Mouse (Mus musculus): Measurements from ENCODE around the gene Tgm4. TPM values are rescaled to one million over a fixed set of nuclear protein-coding genes. Genes with fewer than 3 reads are reported as not detected.
A peak's percentile ranks its signal among the peaks of the same experiment; 100 is the strongest.

Tgm4 gene
- polyA plus RNA-seq, 1 experiment from 2014 or later = 0.37 TPM

DNA sequence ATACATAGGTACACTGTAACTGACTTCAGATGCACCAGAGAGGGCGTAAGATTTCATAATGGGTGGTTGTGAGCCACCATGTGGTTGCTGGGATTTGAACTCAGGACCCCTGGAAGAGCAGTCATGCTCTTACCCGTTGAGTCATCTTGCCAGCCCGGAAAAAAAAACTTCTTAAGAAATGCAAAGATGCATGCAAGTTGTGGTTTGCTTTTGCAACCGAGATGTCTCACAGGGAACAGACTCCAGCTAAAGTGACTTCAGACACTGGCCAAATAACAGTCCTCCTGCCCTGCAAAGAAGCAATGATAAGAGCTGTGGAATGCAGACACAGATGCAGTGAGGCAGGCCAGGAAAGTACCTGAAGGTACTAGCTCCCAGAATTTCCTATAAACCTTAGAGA lies 56.3 kb downstream of the Tgm4 start:
- no peak overlapping the region for H3K27ac ChIP-seq (ENCODE audit: low read length)
- H3K4me3 ChIP-seq (ENCODE audit: low read length) = no peak overlapping the region
- H3K4me1 ChIP-seq (ENCODE audit: control insufficient read depth, insufficient read depth, low read length) = no peaks in the 10 kb centered on the region
- no peak for ATAC-seq
- no peaks in the 10 kb centered on the region for H3K9me3 ChIP-seq (ENCODE audit: control insufficient read depth, low read length)
- H3K27me3 ChIP-seq (replicated peaks; ENCODE audit: control insufficient read depth, insufficient read depth, low read length) = no peaks in the 10 kb centered on the region
- 91% methylated on average over 4 of the region's 4 CpGs for WGBS
- H3K4me2 ChIP-seq (ENCODE audit: low read depth, low read length) = no peak overlapping the region
- H3K36me3 ChIP-seq (ENCODE audit: control insufficient read depth, insufficient read depth, low read length) = peaks cover 9% of the 10 kb centered on the region
- H3K9ac ChIP-seq (ENCODE audit: low read depth, low read length) = no peak overlapping the region

GRCm38 (mm10) chr9:123099631-123100455 lies 65.3 kb downstream of the Tgm4 start:
- Histone ChIP-seq H3K9ac (ENCODE audit: low read depth, low read length) (no peak overlapping the region), H3K27me3 (replicated peaks; ENCODE audit: control insufficient read depth, insufficient read depth, low read length) (no peaks in the 10 kb centered on the region), H3K9me3 (ENCODE audit: control insufficient read depth, low read length) (no peaks in the 10 kb centered on the region), H3K4me1 (ENCODE audit: control insufficient read depth, insufficient read depth, low read length) (no peaks in the 10 kb centered on the region), H3K27ac (ENCODE audit: low read length) (no peak overlapping the region), H3K36me3 (ENCODE audit: control insufficient read depth, insufficient read depth, low read length) (peaks cover 15% of the 10 kb centered on the region), H3K4me2 (ENCODE audit: low read depth, low read length) (no peak overlapping the region), H3K4me3 (ENCODE audit: low read length) (no peak overlapping the region)
- 95% methylated on average over 16 of the region's 16 CpGs for WGBS
- ATAC-seq = no peak

- no peak overlapping the region for H3K4me2 ChIP-seq (ENCODE audit: low read depth, low read length)
- no peaks in the 10 kb centered on the region for H3K9me3 ChIP-seq (ENCODE audit: control insufficient read depth, low read length)
- H3K27me3 ChIP-seq (replicated peaks; ENCODE audit: control insufficient read depth, insufficient read depth, low read length) = no peaks in the 10 kb centered on the region
- H3K27ac ChIP-seq (ENCODE audit: low read length) = no peak overlapping the region
- no peaks in the 10 kb centered on the region for H3K4me1 ChIP-seq (ENCODE audit: control insufficient read depth, insufficient read depth, low read length)
- no peak overlapping the region for H3K9ac ChIP-seq (ENCODE audit: low read depth, low read length)
- 0 out of 2 replicates have a peak, but pooled peaks have one; percentile 31 for ATAC-seq
- peaks cover 7% of the 10 kb centered on the region for H3K36me3 ChIP-seq (ENCODE audit: control insufficient read depth, insufficient read depth, low read length)
- H3K4me3 ChIP-seq (ENCODE audit: low read length) = no peak overlapping the region
Observed at GRCm38 (mm10) chr9:123103425-123103824, 68.9 kb downstream of the Tgm4 start.

- H3K4me2 ChIP-seq (ENCODE audit: low read depth, low read length) = no peak overlapping the region
- H3K4me1 ChIP-seq (ENCODE audit: control insufficient read depth, insufficient read depth, low read length) = no peaks in the 10 kb centered on the region
- H3K4me3 ChIP-seq (ENCODE audit: low read length) = no peak overlapping the region
- no peak overlapping the region for H3K27ac ChIP-seq (ENCODE audit: low read length)
- no peak overlapping the region for H3K9ac ChIP-seq (ENCODE audit: low read depth, low read length)
- no peak for ATAC-seq
- no peaks in the 10 kb centered on the region for H3K9me3 ChIP-seq (ENCODE audit: control insufficient read depth, low read length)
- H3K27me3 ChIP-seq (replicated peaks; ENCODE audit: control insufficient read depth, insufficient read depth, low read length) = no peaks in the 10 kb centered on the region
- peaks cover 7% of the 10 kb centered on the region for H3K36me3 ChIP-seq (ENCODE audit: control insufficient read depth, insufficient read depth, low read length)
Observed at GRCm38 (mm10) chr9:123104362-123104761, 69.8 kb downstream of the Tgm4 start.

DNA sequence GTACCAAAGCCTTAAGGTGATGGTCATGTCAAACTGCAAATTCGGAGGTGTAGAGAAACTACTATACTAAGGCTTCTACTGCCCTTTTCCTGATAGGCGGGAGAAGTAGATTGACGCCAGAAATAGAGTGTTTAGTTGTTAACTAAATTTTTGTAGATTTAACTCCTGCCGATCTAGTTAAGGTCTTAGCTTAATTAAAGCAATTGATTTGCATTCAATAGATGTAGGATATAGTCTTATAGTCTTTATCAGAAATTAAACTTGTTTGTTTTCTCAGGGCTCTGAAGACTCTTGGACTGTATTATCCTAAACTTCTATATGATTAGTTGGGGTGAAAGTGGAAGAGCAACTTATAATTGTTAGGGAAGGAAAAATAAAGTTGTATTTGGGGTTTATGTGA lies 72.7 kb downstream of the Tgm4 start:
- no peaks in the 10 kb centered on the region for H3K36me3 ChIP-seq (ENCODE audit: control insufficient read depth, insufficient read depth, low read length)
- ATAC-seq = no peak
- H3K27ac ChIP-seq (ENCODE audit: low read length) = no peak overlapping the region
- H3K9me3 ChIP-seq (ENCODE audit: control insufficient read depth, low read length) = no peaks in the 10 kb centered on the region
- peaks cover 11% of the 10 kb centered on the region; the same call in 1 of the 2 replicates for H3K4me1 ChIP-seq (ENCODE audit: control insufficient read depth, insufficient read depth, low read length)
- H3K4me3 ChIP-seq (ENCODE audit: low read length) = no peak overlapping the region
- no peak overlapping the region for H3K9ac ChIP-seq (ENCODE audit: low read depth, low read length)
- 89% methylated on average over 4 of the region's 4 CpGs for WGBS
- H3K27me3 ChIP-seq (replicated peaks; ENCODE audit: control insufficient read depth, insufficient read depth, low read length) = no peaks in the 10 kb centered on the region
- no peak overlapping the region for H3K4me2 ChIP-seq (ENCODE audit: low read depth, low read length)

- ATAC-seq = no peak
- Histone ChIP-seq H3K27ac (ENCODE audit: low read length) (no peak overlapping the region), H3K4me3 (ENCODE audit: low read length) (no peak overlapping the region), H3K4me2 (ENCODE audit: low read depth, low read length) (no peak overlapping the region), H3K4me1 (ENCODE audit: control insufficient read depth, insufficient read depth, low read length) (peaks cover 16% of the 10 kb centered on the region), H3K9ac (ENCODE audit: low read depth, low read length) (no peak overlapping the region), H3K27me3 (replicated peaks; ENCODE audit: control insufficient read depth, insufficient read depth, low read length) (no peaks in the 10 kb centered on the region), H3K9me3 (ENCODE audit: control insufficient read depth, low read length) (no peaks in the 10 kb centered on the region), H3K36me3 (ENCODE audit: control insufficient read depth, insufficient read depth, low read length) (no peaks in the 10 kb centered on the region)
- WGBS = 89% methylated on average over 7 of the region's 7 CpGs
Observed at GRCm38 (mm10) chr9:123109188-123109587, 74.7 kb downstream of the Tgm4 start.

DNA sequence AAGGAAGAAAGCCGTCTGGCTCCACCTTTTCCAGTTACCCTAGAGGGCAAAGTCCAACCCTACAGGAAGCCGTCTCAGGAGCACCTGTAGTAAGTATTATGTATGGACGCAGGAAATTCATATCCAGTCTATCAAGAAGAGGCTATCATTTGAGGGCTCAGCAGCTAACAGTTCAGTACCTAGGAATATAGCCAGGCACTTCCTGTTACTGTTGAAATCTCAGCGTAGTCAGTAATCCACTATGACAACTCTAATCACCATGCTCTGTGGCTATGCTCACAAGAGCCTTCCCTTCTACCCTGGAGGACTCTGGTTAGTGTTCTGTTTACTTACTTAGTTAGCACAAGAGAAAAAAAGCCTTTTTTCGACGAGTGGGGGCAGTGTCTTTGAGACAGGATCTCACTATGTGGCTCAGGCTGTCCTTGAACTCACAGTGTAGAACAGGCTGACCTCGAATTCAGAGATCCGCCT lies 77.3 kb downstream of the Tgm4 start:
- ATAC-seq = peak; percentile 39
- Histone ChIP-seq H3K36me3 (ENCODE audit: control insufficient read depth, insufficient read depth, low read length) (no peaks in the 10 kb centered on the region), H3K4me3 (ENCODE audit: low read length) (peak overlapping the region; percentile 88)

GRCm38 (mm10) chr9:123112805-123113521 lies 78.4 kb downstream of the Tgm4 start, which contains the start of the genes Zdhhc3 and Exosc7:
Gene Zdhhc3 (minus strand): TSS chr9:123113205.
Gene Exosc7 (plus strand): TSS chr9:123113215.
- peaks cover 16% of the 10 kb centered on the region for H3K4me1 ChIP-seq (ENCODE audit: control insufficient read depth, insufficient read depth, low read length)
- H3K27ac ChIP-seq (ENCODE audit: low read length) = peak within 1 kb of the TSS; percentile 95
- under 1% methylated on average over 79 of the region's 79 CpGs for WGBS
- no peaks in the 10 kb centered on the region for H3K27me3 ChIP-seq (replicated peaks; ENCODE audit: control insufficient read depth, insufficient read depth, low read length)
- H3K9me3 ChIP-seq (ENCODE audit: control insufficient read depth, low read length) = no peaks in the 10 kb centered on the region
- peak within 1 kb of the TSS; percentile 95 for H3K9ac ChIP-seq (ENCODE audit: low read depth, low read length)
- peak; percentile 93 for ATAC-seq
- peak within 1 kb of the TSS; percentile 88 for H3K4me3 ChIP-seq (ENCODE audit: low read length)
- H3K4me2 ChIP-seq (ENCODE audit: low read depth, low read length) = peak within 1 kb of the TSS; percentile 75
- no peaks in the 10 kb centered on the region for H3K36me3 ChIP-seq (ENCODE audit: control insufficient read depth, insufficient read depth, low read length)

More for the DNA sequence above, 77.3 kb downstream of the Tgm4 start:
- WGBS = 41% methylated on average over 8 of the region's 8 CpGs
- H3K4me2 ChIP-seq (ENCODE audit: low read depth, low read length) = peak overlapping the region; percentile 75
- H3K27ac ChIP-seq (ENCODE audit: low read length) = peak overlapping the region; percentile 95
- H3K27me3 ChIP-seq (replicated peaks; ENCODE audit: control insufficient read depth, insufficient read depth, low read length) = no peaks in the 10 kb centered on the region
- peak overlapping the region; percentile 95; the same call in 1 of the 2 replicates for H3K9ac ChIP-seq (ENCODE audit: low read depth, low read length)
- H3K4me1 ChIP-seq (ENCODE audit: control insufficient read depth, insufficient read depth, low read length) = peaks cover 16% of the 10 kb centered on the region
- no peaks in the 10 kb centered on the region for H3K9me3 ChIP-seq (ENCODE audit: control insufficient read depth, low read length)

- peaks cover 2% of the 10 kb centered on the region; the same call in 1 of the 2 replicates for H3K36me3 ChIP-seq (ENCODE audit: control insufficient read depth, insufficient read depth, low read length)
- no peak for ATAC-seq
Observed at GRCm38 (mm10) chr9:123113931-123114330, 79.4 kb downstream of the Tgm4 start.

More at GRCm38 (mm10) chr9:123113931-123114330, 79.4 kb downstream of the Tgm4 start:
- 51% methylated on average over 6 of the region's 6 CpGs for WGBS
- H3K4me3 ChIP-seq (ENCODE audit: low read length) = peak overlapping the region; percentile 88
- H3K4me2 ChIP-seq (ENCODE audit: low read depth, low read length) = peak overlapping the region; percentile 75
- H3K9ac ChIP-seq (ENCODE audit: low read depth, low read length) = peak overlapping the region; percentile 95
- no peaks in the 10 kb centered on the region for H3K9me3 ChIP-seq (ENCODE audit: control insufficient read depth, low read length)
- peak overlapping the region; percentile 95; the same call in 1 of the 2 replicates for H3K27ac ChIP-seq (ENCODE audit: low read length)
- peaks cover 16% of the 10 kb centered on the region for H3K4me1 ChIP-seq (ENCODE audit: control insufficient read depth, insufficient read depth, low read length)
- H3K27me3 ChIP-seq (replicated peaks; ENCODE audit: control insufficient read depth, insufficient read depth, low read length) = no peaks in the 10 kb centered on the region
